Mouse (Mus musculus): ENCODE data around the gene Gca. TPM values are rescaled to one million over a fixed set of nuclear protein-coding genes. Genes with fewer than 3 reads are reported as not detected.

The Gca gene
- polyA plus RNA-seq (2015; fragmentation: Nextera tagmentation; extraction: Ambion mirVana) = 5.1 and 5.3 TPM in 2 replicates

DNA sequence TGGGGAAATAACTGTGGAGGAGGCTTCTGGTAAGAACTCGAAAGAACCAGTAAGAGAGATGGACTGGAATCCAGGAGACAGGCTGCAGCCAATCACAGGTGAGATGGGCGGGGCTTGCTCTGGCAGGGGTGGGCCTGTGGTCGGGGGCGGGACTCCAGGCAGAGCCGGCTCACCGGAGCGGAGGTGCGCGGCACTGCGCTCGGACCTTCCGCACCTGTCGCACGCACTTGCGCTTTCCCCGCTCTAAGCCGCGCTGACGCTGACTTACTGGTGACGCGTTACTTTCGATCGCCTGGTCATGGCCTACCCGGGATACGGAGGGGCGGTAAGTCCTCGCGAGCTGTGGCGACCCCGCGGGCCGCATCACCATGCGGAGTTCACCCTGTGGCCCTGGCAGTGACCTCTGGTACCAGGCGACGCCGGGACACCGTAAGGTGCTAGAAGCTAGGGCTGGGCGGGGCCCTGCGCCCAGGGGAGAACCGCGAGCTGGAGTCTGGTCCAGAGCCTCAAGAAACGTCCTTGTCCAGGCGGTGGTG lies at the start of gene Gca:
Gene Gca (plus strand): TSS at position 151 of the 536 bp plus-strand sequence.
- H3K4me3 ChIP-seq (ENCODE audit: low read depth, low read length) = peak within 1 kb of the TSS; percentile 66
- no peaks in the 10 kb centered on the region for H3K4me1 ChIP-seq (replicated peaks; ENCODE audit: control insufficient read depth, insufficient read depth)
- peak within 1 kb of the TSS; percentile 87 for H3K4me2 ChIP-seq (replicated peaks; ENCODE audit: low read depth)
- no peaks in the 10 kb centered on the region for H3K9me3 ChIP-seq (ENCODE audit: control insufficient read depth, low read length)
- under 1% methylated on average over 41 of the region's 43 CpGs for WGBS
- H3K9ac ChIP-seq (ENCODE audit: low read length) = peak within 1 kb of the TSS; percentile 59
- H3K27me3 ChIP-seq (ENCODE audit: control insufficient read depth, insufficient read depth, low read length) = no peaks in the 10 kb centered on the region
- peak; percentile 97 for DNase-seq (ENCODE audit: low spot score)
- peak; percentile 100 for ATAC-seq (ENCODE audit: low FRiP score, low TSS enrichment)
- H3K36me3 ChIP-seq (ENCODE audit: control insufficient read depth, insufficient read depth, low read length) = no peaks in the 10 kb centered on the region
- TF ChIP-seq EP300 (optimal IDR thresholded peaks at IDR 0.05) = no peak
- no peak for TF ChIP-seq CTCF (IDR thresholded peaks at IDR 0.05; ENCODE audit: low read depth)
- H3K27ac ChIP-seq (replicated peaks) = peak within 1 kb of the TSS; percentile 73

DNA sequence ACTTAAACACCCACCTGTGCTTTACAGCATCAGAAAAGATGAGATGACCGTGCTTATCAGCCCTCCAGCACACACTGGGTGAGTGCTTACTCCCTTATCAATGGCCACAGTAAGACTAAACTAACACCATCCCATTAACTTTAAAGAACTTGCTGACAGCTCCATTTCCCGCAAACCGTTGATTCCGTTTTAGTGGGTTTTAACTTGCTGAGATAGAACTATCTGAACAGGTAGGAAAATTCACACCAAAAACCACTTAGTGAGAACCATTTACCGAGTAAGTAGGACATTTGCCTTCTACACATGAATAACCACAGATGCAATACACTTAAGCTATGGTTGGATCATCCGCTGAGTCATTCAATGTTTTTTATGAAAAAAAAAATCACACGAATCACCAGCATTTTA lies 45.1 kb upstream of the Gca start:
- DNase-seq (ENCODE audit: low spot score) = no peak
- ATAC-seq (ENCODE audit: low FRiP score, low TSS enrichment) = no peak
- WGBS = 60% methylated on average over 7 of the region's 7 CpGs

DNA sequence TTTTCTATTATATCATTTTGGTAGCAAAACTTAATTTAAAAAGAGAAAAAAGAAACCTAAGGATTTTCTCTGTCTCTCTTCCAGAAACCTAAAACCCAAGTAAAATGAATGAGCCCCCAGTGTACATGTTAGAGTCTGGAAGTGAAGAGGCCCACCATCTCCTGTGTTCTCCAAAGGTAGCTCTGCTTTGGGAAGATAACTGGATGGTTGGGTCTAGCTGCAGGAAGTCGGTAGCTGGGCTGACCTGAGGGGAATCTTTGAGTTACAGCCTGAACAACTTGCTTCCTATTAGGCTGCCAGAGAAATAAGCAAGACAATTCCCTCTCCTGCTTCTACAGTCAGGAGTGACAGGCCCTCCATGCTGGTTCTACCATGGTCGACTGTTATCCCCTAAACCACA lies 44.4 kb upstream of the Gca start:
- ATAC-seq (ENCODE audit: low FRiP score, low TSS enrichment) (no peak), DNase-seq (ENCODE audit: low spot score) (no peak)
- no peaks in the 10 kb centered on the region for H3K4me1 ChIP-seq (replicated peaks; ENCODE audit: control insufficient read depth, insufficient read depth)
- H3K36me3 ChIP-seq (ENCODE audit: control insufficient read depth, insufficient read depth, low read length) = no peaks in the 10 kb centered on the region
- TF ChIP-seq EP300 (optimal IDR thresholded peaks at IDR 0.05) = no peak
- no peak for TF ChIP-seq CTCF (IDR thresholded peaks at IDR 0.05; ENCODE audit: low read depth)
- H3K9ac ChIP-seq (ENCODE audit: low read length) = no peak overlapping the region
- no peak overlapping the region for H3K4me3 ChIP-seq (ENCODE audit: low read depth, low read length)
- H3K27ac ChIP-seq (replicated peaks) = no peak overlapping the region
- WGBS = 61% methylated on average over 2 of the region's 2 CpGs
- H3K27me3 ChIP-seq (ENCODE audit: control insufficient read depth, insufficient read depth, low read length) = no peaks in the 10 kb centered on the region
- H3K9me3 ChIP-seq (ENCODE audit: control insufficient read depth, low read length) = no peaks in the 10 kb centered on the region
- no peak overlapping the region for H3K4me2 ChIP-seq (replicated peaks; ENCODE audit: low read depth)

More for the DNA sequence above, 45.1 kb upstream of the Gca start:
- Histone ChIP-seq H3K9me3 (ENCODE audit: control insufficient read depth, low read length) (no peaks in the 10 kb centered on the region), H3K27me3 (ENCODE audit: control insufficient read depth, insufficient read depth, low read length) (no peaks in the 10 kb centered on the region), H3K27ac (replicated peaks) (no peak overlapping the region), H3K4me3 (ENCODE audit: low read depth, low read length) (no peak overlapping the region), H3K4me1 (replicated peaks; ENCODE audit: control insufficient read depth, insufficient read depth) (no peaks in the 10 kb centered on the region), H3K36me3 (ENCODE audit: control insufficient read depth, insufficient read depth, low read length) (no peaks in the 10 kb centered on the region), H3K4me2 (replicated peaks; ENCODE audit: low read depth) (no peak overlapping the region), H3K9ac (ENCODE audit: low read length) (no peak overlapping the region)
- TF ChIP-seq CTCF (IDR thresholded peaks at IDR 0.05; ENCODE audit: low read depth) = no peak
- TF ChIP-seq EP300 (optimal IDR thresholded peaks at IDR 0.05) = no peak

DNA sequence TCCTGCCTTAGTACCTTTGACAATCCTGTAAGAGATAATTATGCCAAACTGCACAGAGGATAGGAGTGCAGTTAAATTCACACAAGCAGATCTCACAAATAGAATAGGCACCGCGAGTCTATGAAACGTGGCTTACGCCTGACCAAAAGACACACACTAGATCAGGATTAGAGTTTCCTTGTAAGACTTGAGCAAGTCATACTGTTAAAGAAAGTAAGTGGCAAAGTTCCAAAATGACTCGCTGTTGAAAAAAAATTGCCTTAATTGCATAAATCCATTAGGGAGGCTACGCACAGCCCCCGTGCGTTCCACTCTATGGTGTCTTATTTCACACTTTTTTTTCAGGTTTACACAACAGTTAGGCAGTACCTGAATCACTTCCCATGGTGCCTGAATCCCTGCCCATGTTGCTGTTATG lies 41.1 kb upstream of the Gca start:
- Histone ChIP-seq H3K4me2 (replicated peaks; ENCODE audit: low read depth) (no peak overlapping the region), H3K27me3 (ENCODE audit: control insufficient read depth, insufficient read depth, low read length) (no peaks in the 10 kb centered on the region), H3K9me3 (ENCODE audit: control insufficient read depth, low read length) (no peaks in the 10 kb centered on the region), H3K27ac (replicated peaks) (no peak overlapping the region), H3K36me3 (ENCODE audit: control insufficient read depth, insufficient read depth, low read length) (no peaks in the 10 kb centered on the region), H3K9ac (ENCODE audit: low read length) (no peak overlapping the region), H3K4me1 (replicated peaks; ENCODE audit: control insufficient read depth, insufficient read depth) (no peaks in the 10 kb centered on the region), H3K4me3 (ENCODE audit: low read depth, low read length) (no peak overlapping the region)
- DNase-seq (ENCODE audit: low spot score) (no peak), ATAC-seq (ENCODE audit: low FRiP score, low TSS enrichment) (no peak)
- TF ChIP-seq EP300 (optimal IDR thresholded peaks at IDR 0.05) (no peak), CTCF (IDR thresholded peaks at IDR 0.05; ENCODE audit: low read depth) (no peak)
- WGBS = 42% methylated on average over 8 of the region's 8 CpGs

DNA sequence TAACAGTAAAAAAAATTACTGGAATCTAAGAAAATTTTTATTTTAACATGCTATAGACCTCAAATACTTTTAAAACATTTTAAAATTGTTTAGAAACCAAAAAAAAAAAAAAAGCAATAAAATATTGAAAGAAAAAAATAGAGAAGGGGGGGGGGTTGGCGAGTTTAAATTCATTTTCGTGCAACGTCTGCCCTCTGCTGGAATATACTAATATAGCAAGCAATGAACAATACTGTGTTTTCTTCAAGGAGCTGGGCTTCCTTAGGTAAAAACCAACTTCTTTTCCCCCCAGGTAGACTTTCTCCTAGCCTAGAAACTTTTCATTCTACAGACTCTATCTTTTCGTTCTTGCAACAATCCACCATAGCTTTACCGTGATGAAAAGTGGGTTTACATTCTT lies 36.4 kb upstream of the Gca start:
- no peak for ATAC-seq (ENCODE audit: low FRiP score, low TSS enrichment)
- no peak for DNase-seq (ENCODE audit: low spot score)
- Histone ChIP-seq H3K27me3 (ENCODE audit: control insufficient read depth, insufficient read depth, low read length) (no peaks in the 10 kb centered on the region), H3K4me1 (replicated peaks; ENCODE audit: control insufficient read depth, insufficient read depth) (no peaks in the 10 kb centered on the region), H3K9ac (ENCODE audit: low read length) (no peak overlapping the region), H3K9me3 (ENCODE audit: control insufficient read depth, low read length) (no peaks in the 10 kb centered on the region), H3K4me3 (ENCODE audit: low read depth, low read length) (no peak overlapping the region), H3K4me2 (replicated peaks; ENCODE audit: low read depth) (no peak overlapping the region), H3K27ac (replicated peaks) (no peak overlapping the region), H3K36me3 (ENCODE audit: control insufficient read depth, insufficient read depth, low read length) (no peaks in the 10 kb centered on the region)
- 6% methylated on average over 5 of the region's 5 CpGs for WGBS
- no peak for TF ChIP-seq EP300 (optimal IDR thresholded peaks at IDR 0.05)
- TF ChIP-seq CTCF (IDR thresholded peaks at IDR 0.05; ENCODE audit: low read depth) = peak; percentile 75

DNA sequence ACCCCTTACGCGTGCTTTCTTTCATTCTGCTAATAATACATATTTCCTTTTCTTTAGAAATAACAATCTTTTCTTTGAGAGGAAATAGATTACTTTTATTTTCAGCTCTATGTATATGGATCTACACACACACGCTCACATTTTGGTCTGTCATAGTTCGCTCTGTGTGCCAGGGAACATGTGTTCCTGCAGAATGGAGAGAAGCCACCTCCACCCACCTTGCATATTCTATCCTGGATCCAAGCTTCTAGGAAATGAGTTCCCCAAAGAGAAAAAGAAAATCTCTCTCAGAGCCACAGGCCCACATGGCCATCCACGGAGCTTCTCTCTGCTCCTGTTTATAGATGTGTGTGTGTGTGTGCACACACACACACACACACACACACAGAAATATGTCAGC lies 35.7 kb upstream of the Gca start:
- TF ChIP-seq CTCF (IDR thresholded peaks at IDR 0.05; ENCODE audit: low read depth) (no peak), EP300 (optimal IDR thresholded peaks at IDR 0.05) (no peak)
- WGBS = 57% methylated on average over 5 of the region's 5 CpGs

More for the DNA sequence above, 35.7 kb upstream of the Gca start:
- ATAC-seq (ENCODE audit: low FRiP score, low TSS enrichment) = no peak
- H3K27me3 ChIP-seq (ENCODE audit: control insufficient read depth, insufficient read depth, low read length) = no peaks in the 10 kb centered on the region
- H3K36me3 ChIP-seq (ENCODE audit: control insufficient read depth, insufficient read depth, low read length) = no peaks in the 10 kb centered on the region
- no peak overlapping the region for H3K4me3 ChIP-seq (ENCODE audit: low read depth, low read length)
- H3K9ac ChIP-seq (ENCODE audit: low read length) = no peak overlapping the region
- no peaks in the 10 kb centered on the region for H3K9me3 ChIP-seq (ENCODE audit: control insufficient read depth, low read length)
- no peak overlapping the region for H3K4me2 ChIP-seq (replicated peaks; ENCODE audit: low read depth)
- H3K27ac ChIP-seq (replicated peaks) = no peak overlapping the region
- no peak for DNase-seq (ENCODE audit: low spot score)
- no peaks in the 10 kb centered on the region for H3K4me1 ChIP-seq (replicated peaks; ENCODE audit: control insufficient read depth, insufficient read depth)

Measured in stomach, postnatal 0 days (tissue).